Mouse (Mus musculus) frontal cortex, postnatal 10 days (tissue): Measurements from ENCODE around the gene Hipk1.
"Not testable (repeated sequence)": the region's sequence is repeated elsewhere in the genome, so short reads cannot be mapped to it uniquely, and the experiment has no call there.

Source experiments
- DNase-seq, 2 experiments: peaks; one replicate each; pipeline ENCODE4 v3.0.0; 2022; ENCODE audit warnings: low spot score in 2 of 2, mixed read lengths in 1 of 2

The Hipk1 gene

GRCm38 (mm10) chr3:103791230-103792110 lies at the start of gene Hipk1:
Gene Hipk1, minus strand, starts transcription at chr3:103791563.
- DNase-seq = peak; percentile 88 to 93

DNA sequence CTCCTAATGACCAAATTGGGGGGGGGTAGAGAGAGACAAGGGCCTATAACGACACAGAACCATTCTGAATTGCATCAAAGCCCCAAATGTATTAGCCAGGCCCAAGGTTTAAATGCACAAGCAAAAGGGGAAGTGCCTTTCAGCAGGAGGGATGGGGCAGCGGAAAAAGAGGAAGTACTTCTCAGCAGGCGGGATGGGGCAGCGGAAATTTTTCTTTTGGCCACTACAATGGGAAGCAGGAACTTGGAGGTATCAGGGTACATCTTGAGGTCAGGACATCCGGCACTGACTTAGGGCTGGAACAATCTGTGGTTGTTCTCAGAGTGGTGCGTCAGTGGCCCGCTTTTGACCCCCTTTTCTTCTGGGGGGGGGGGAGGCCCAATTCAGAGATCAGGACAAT lies 49.6 kb upstream of the Hipk1 start:
- not testable (repeated sequence) for DNase-seq

DNA sequence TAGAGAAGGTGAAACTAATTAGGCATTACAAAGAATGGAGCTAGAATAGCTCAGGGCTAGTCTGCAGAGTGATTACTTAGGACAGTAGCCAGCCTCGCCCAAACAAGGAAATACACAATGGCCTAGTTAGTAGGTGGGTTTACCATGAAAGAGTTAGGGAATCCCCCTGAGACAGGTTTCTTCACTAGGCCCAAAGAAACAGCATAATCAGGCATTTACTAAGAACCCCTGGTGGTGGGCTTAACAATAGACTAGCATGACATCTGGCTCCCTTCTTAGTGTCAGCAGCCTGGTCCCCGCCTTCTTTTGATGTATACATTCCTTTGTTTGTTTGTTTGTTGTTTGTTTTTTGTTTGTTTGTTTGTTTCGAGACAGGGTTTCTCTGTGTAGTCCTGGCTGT lies 48.8 kb upstream of the Hipk1 start:
- not testable (repeated sequence) for DNase-seq

DNA sequence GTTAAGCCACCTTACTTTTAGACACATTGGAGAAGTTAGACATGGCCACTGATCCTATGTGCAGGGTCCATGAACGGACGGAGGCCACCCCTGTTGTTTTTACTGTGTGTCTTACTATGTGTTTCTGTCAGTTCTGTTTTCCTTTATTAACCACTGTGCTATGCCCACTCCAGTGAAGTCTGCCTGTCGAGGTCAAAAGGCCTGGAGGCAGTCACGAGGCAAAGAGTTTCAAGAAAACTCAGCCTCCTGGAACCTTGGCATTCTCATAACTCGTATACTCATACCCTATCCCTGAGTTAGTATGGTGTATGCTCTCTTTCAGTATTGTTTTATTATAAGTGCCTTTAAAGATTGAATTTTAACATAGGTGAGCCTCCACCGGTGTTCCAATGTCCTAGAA lies 48.3 kb upstream of the Hipk1 start:
- no peak for DNase-seq

- DNase-seq = no peak
These were observed 45.1 kb upstream of the Hipk1 start for GRCm38 (mm10) chr3:103836453-103836852.

GRCm38 (mm10) chr3:103835951-103836310 lies 44.6 kb upstream of the Hipk1 start:
- no peak for DNase-seq

- no peak for DNase-seq
These were observed 44.0 kb upstream of the Hipk1 start for GRCm38 (mm10) chr3:103835272-103835950.

- DNase-seq = no peak
These were observed 42.6 kb upstream of the Hipk1 start for GRCm38 (mm10) chr3:103834001-103834400.

GRCm38 (mm10) chr3:103832426-103832825 lies 41.1 kb upstream of the Hipk1 start, which contains the start of gene Bcl2l15:
Gene Bcl2l15, plus strand, starts transcription at chr3:103832601.
- no peak for DNase-seq

- no peak for DNase-seq
These were observed 39.8 kb upstream of the Hipk1 start for GRCm38 (mm10) chr3:103831146-103831545.

DNA sequence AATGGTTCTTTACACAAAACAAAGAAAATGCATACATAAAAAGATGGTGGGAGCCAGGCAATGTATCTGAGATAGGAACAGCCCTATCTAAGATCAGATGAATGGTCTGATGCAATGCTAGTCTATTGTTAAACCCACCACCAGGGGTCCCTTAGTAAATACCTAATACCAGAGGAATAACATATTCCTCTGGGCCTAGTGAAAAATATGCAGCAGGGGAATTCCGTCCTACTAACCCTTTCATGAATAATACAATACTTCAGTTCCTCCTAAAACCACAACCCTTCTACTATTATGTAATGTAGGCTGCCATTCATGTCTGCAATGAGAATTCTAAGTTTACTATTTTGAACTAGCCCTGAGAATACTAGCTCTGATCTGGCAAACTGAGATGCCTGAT lies 39.3 kb upstream of the Hipk1 start:
- not testable (repeated sequence) for DNase-seq

DNA sequence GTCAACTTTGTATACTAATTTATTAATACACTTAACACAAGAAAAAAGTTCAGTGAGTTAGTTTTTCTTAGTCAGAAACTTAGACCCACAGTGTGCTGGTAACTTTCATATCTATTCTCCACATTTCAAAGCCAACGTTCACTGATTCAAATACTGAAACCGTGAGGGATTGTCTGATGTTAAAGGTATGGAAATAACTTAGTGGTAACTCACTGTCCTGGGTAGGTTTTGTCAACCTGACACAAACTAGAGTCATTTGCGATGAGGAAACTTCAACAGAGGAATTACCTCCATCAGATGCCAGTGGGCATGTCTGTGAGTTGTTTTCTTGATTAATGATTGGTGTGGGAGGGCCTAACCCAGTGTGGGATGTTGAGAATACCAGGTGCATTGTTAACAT lies 37.7 kb upstream of the Hipk1 start:
- no peak for DNase-seq

DNA sequence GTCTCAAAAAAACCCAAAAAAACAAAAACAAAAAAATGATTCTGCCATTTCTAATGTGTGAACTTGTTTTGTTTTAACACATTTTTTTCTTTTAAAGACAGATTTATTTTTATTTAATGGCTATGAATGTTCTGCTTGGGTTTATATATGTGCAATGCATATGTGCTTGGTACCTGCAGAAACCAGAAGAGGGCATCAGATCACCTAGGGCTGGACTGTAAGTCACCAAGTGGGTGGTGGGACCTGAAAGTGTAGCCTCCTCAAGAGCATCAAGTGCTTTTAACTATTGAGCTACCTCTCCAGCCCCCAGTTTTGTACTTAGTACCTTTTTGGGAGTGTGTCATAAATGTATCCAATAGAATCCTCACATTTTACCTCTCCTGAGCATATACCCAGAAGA lies 36.2 kb upstream of the Hipk1 start:
- DNase-seq = no peak

DNA sequence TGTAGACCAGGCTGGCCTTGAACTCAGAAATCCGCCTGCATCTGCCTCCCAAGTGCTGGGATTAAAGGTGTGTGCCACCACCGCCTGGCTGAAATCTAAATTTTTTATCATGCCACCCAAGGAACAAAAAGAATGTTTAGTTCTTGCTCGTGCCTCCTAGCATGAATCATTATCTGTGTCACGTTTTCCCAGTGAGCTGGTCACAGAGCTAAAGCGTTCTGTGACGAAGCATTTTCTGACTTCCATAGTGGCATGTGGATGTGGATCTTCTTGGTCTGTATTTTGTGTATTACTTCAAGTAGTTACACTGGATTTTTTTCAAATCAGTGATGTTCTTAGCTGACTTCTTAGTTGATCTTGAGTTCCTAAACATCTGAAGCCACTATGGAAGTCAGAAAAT lies 19.6 kb upstream of the Hipk1 start:
- no peak for DNase-seq

DNA sequence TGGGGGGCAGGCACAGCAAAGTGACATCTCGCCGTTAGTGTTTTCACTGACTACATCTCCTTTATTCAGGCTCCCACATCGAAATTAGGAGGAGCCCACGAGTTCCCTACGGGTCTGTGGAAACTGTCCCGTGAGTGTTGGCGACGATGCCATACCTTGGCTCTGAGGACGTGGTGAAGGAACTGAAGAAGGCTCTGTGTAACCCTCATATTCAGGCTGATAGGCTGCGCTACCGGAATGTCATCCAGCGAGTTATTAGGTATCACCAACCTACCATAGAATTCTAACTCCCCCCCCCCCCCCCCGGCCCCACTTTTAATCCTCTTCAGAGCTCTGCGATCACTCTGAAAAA lies 18.4 kb upstream of the Hipk1 start:
- no peak for DNase-seq

DNA sequence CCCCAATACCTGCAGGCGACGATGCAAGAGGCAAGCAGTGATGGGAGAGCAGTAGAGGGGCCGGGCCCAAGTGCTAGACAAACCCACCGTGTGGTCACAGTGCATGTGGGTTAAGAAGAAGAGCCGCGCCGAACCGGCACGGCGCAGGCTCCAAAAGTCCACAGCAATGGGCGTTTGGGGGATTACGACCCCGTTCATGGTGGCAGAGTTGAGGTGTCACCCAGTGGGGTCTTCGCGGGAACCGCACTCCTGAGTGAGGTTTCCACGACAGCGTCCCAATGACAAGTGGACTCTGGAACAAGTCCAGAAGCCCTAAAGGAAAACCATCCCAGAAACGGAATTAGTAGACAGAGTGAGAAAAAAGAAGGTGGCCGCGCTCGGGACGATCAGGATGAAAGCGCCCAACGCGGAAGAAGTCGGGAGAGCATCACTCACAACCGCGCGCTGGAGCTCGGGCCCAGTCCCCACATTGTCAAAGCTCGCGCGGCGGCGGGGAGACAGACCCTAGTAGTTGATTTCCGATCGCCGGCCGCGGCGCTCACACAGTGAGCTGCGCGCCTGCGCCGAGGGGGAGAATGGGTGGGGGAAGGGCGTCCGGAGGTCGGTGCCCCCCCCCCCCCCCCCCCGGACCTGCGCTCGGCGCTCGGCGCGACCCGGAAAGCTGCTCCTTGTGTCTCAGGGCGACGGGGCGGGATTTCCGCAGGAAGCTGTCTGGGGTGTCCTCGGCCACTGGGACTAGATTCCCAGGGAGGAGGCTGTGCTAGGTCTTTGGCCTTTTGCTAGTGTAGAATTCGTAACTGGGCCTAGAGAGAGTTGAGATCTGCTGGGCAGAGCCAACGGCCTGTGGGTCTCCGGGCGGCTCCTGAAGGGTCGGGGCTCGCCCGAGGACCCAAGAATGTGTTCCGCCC lies 17.8 kb upstream of the Hipk1 start, which contains the start of the genes Dclre1b, Ap4b1 and Gm43064:
Dclre1b (minus strand) TSS at position 554 of the 908 bp plus-strand sequence.
Ap4b1 (plus strand) TSS at position 630 of the 908 bp plus-strand sequence.
Gm43064 (plus strand) TSS at position 683 of the 908 bp plus-strand sequence.
- DNase-seq = peak; percentile 80 to 86

DNA sequence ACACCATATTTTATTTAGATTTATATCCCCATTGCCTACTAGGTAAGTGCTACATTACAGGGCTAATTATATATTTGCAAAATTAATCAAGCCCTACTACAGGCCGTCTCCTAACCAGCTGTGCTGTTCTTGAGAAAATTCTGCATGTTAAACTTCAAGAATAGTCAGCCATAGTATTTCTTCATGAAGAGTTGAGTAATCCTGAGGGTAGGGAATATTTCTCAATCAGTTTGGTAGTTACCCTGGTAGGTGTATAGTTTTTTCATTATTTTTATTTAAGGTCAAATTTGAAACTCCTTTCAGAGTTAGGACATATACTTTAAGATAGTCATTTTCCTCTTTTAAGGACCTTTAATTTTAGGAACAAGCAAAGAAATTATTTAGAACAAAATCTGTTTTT lies 14.3 kb upstream of the Hipk1 start:
- DNase-seq = no peak

- no peak for DNase-seq
These were observed 11.5 kb upstream of the Hipk1 start for GRCm38 (mm10) chr3:103802861-103803260.

DNA sequence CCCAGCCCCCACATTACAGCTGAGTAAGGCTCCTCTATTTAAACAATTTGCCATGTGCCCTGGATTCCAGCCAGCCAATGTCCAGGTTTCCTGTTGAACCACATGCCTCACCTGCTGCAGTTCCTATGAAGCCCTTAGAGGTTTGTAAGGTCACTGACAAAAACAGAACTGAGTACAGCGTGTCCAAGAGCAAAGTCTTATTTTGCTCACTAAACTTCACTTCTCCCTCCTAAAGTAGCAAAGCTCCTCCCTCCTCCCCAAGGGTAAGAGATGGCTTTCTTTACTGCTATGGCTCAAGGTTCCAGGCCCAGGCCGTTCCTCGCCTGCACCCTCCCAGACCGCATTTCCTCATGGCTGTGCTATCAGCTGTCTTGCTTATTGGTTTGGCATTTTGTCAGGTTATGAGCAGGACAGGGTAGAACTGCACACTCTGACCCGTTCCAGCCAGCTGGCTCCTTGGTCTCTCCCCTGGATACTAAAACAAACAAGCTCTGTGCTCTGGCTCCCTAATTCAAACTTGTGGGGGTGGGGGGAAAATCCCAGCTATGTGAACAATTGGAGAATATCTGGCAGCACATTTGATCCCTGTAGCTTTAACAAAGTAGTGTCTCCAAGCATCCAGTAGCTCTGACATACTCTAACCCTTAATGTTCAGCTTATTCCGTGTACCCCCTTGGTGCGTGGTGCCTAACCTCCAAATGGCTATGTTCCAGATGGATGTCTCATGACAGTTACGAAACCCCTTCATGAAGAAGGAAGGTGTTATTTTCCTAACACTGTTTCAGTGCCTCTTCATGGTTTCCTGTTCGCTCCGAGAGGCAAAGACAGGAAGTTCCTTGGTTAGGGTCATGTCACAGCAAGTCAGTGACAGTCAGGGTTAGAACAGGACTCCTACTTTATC lies 10.5 kb upstream of the Hipk1 start:
- peak; percentile 17 to 76 for DNase-seq

- no peak for DNase-seq
These were observed 8.1 kb upstream of the Hipk1 start for GRCm38 (mm10) chr3:103799507-103799906.

- DNase-seq = no peak
These were observed 5.0 kb upstream of the Hipk1 start for GRCm38 (mm10) chr3:103796389-103796788.
